Mouse (Mus musculus) heart, embryonic 15.5 days (tissue): ENCODE measurements around the gene Col17a1. TPM values are rescaled to one million over a fixed set of nuclear protein-coding genes. Genes with fewer than 3 reads are reported as not detected.

ENCODE experiments used
- ATAC-seq: fragments of 200-750 bp; cut with Nextera tagmentation; replicated peaks from 2 replicates; pipeline ENCODE4 v1.8.0; 2017; ENCODE audit warnings: low read depth, moderate TSS enrichment; ENCODE audit not compliant: insufficient number of reproducible peaks, insufficient read depth, low FRiP score
- H3K27ac ChIP-seq: fragments of 300-500 bp; sonication (generic); 2 replicates; pipeline ENCODE4 v1.5.1; 2015; ENCODE audit warnings: mild to moderate bottlenecking, inconsistent platforms
- H3K27me3 ChIP-seq: fragments of 300-500 bp; sonication (generic); 2 replicates; pipeline ENCODE4 v1.6.1; 2015; ENCODE audit warnings: inconsistent platforms
- H3K36me3 ChIP-seq: fragments of 300-500 bp; sonication (generic); 2 replicates; pipeline ENCODE4 v1.6.1; 2015; ENCODE audit warnings: mild to moderate bottlenecking, inconsistent platforms
- H3K4me1 ChIP-seq: fragments of 300-500 bp; sonication (generic); replicated peaks from 2 replicates; pipeline ENCODE4 v1.6.1; 2015; ENCODE audit warnings: inconsistent platforms
- H3K4me2 ChIP-seq: fragments of 300-500 bp; sonication (generic); 2 replicates; pipeline ENCODE4 v1.6.1; 2015; ENCODE audit warnings: inconsistent platforms, mild to moderate bottlenecking, moderate library complexity
- H3K4me3 ChIP-seq: fragments of 300-500 bp; sonication (generic); 2 replicates; pipeline ENCODE4 v1.5.1; 2015; ENCODE audit warnings: mild to moderate bottlenecking, inconsistent platforms
- H3K9ac ChIP-seq: fragments of 300-500 bp; sonication (generic); 2 replicates; pipeline ENCODE4 v1.6.1; 2015; ENCODE audit warnings: mild to moderate bottlenecking, inconsistent platforms
- H3K9me3 ChIP-seq: fragments of 300-500 bp; sonication (generic); replicated peaks from 2 replicates; pipeline ENCODE4 v1.6.1; 2016; ENCODE audit warnings: inconsistent platforms
- WGBS: fragments of 180-500 bp; shearing (Covaris S2); methylation state at CpG from one replicate; pipeline ENCODE4 v1.1.7; 2015; ENCODE audit warnings: mixed read lengths; 5-methylcytosine and 5-hydroxymethylcytosine counted together
- polyA plus RNA-seq: library from polyadenylated mRNA; unstranded; fragments of >200 nt; fragmentation: Nextera tagmentation; extraction: Ambion mirVana; gene quantifications from 2 replicates; pipeline ENCODE4 v1.2.1, GENCODE M21; 2015

The Col17a1 gene
- polyA plus RNA-seq, 1 experiment from 2014 or later: 0.30 TPM

- ATAC-seq: no peak
- Histone ChIP-seq H3K4me3 (no peak overlapping the region), H3K4me2 (no peak overlapping the region), H3K9me3 (no peaks in the 10 kb centered on the region), H3K4me1 (peaks cover 5% of the 10 kb centered on the region), H3K9ac (no peak overlapping the region), H3K27me3 (no peaks in the 10 kb centered on the region), H3K27ac (no peak overlapping the region), H3K36me3 (no peaks in the 10 kb centered on the region)
- WGBS: 51% methylated on average over 8 of the region's 8 CpGs
Observed at GRCm38 (mm10) chr19:47667601-47668000, 24.3 kb downstream of the Col17a1 start.

- H3K27me3 ChIP-seq: no peaks in the 10 kb centered on the region
- ATAC-seq: no peak
- no peak overlapping the region for H3K4me3 ChIP-seq
- H3K4me2 ChIP-seq: no peak overlapping the region
- no peak overlapping the region; the same call in 1 of the 2 replicates for H3K27ac ChIP-seq
- 76% methylated on average over 9 of the region's 9 CpGs for WGBS
- no peak overlapping the region for H3K9ac ChIP-seq
- H3K9me3 ChIP-seq: no peaks in the 10 kb centered on the region
- H3K4me1 ChIP-seq: peaks cover 6% of the 10 kb centered on the region
- no peaks in the 10 kb centered on the region for H3K36me3 ChIP-seq
Observed at GRCm38 (mm10) chr19:47659765-47660408, 32.0 kb downstream of the Col17a1 start.

GRCm38 (mm10) chr19:47658914-47659535 lies 32.9 kb downstream of the Col17a1 start:
- Histone ChIP-seq H3K27ac (peak overlapping the region; percentile 64), H3K4me1 (peaks cover 6% of the 10 kb centered on the region), H3K27me3 (no peaks in the 10 kb centered on the region), H3K4me2 (peak overlapping the region; percentile 32), H3K4me3 (no peak overlapping the region), H3K9ac (0 out of 2 replicates have a peak overlapping the region, but pooled peaks have one; percentile 31), H3K36me3 (no peaks in the 10 kb centered on the region), H3K9me3 (no peaks in the 10 kb centered on the region)
- ATAC-seq: peak; percentile 83
- WGBS: 16% methylated on average over 5 of the region's 5 CpGs

GRCm38 (mm10) chr19:47654896-47655295 lies 37.0 kb downstream of the Col17a1 start:
- H3K27me3 ChIP-seq: no peaks in the 10 kb centered on the region
- no peaks in the 10 kb centered on the region for H3K9me3 ChIP-seq
- no peak overlapping the region for H3K9ac ChIP-seq
- H3K4me2 ChIP-seq: no peak overlapping the region
- H3K36me3 ChIP-seq: no peaks in the 10 kb centered on the region
- 53% methylated on average over 11 of the region's 11 CpGs for WGBS
- no peak overlapping the region for H3K4me3 ChIP-seq
- H3K27ac ChIP-seq: no peak overlapping the region
- peaks cover 11% of the 10 kb centered on the region for H3K4me1 ChIP-seq
- no peak for ATAC-seq

- WGBS: 84% methylated on average over 8 of the region's 8 CpGs
- ATAC-seq: no peak
- Histone ChIP-seq H3K4me1 (peaks cover 5% of the 10 kb centered on the region; the same call in 1 of the 2 replicates), H3K9ac (no peak overlapping the region), H3K4me3 (no peak overlapping the region), H3K27me3 (no peaks in the 10 kb centered on the region), H3K27ac (no peak overlapping the region), H3K9me3 (no peaks in the 10 kb centered on the region), H3K4me2 (no peak overlapping the region), H3K36me3 (no peaks in the 10 kb centered on the region)
Observed at GRCm38 (mm10) chr19:47653173-47653572, 38.7 kb downstream of the Col17a1 start.

DNA sequence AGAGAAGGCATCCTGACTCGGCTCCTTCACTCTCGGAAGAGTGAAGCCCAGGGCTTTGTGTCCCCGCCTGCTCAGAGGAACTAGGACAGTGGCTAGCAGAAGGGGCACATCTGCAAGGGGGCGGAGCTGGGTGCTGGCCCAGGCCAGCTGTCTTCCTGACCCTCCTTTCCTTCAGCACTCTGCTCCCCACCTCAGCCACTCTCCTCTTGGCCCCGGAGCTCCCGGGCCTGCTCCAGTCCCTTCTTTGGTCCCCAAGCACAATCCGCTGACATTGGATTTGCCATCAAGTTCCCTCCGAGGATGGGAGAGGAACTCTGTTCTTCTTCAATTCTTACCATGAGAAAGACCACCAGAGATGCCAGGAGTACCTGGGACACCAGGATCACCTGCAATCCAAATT lies 39.6 kb downstream of the Col17a1 start:
- ATAC-seq: no peak

DNA sequence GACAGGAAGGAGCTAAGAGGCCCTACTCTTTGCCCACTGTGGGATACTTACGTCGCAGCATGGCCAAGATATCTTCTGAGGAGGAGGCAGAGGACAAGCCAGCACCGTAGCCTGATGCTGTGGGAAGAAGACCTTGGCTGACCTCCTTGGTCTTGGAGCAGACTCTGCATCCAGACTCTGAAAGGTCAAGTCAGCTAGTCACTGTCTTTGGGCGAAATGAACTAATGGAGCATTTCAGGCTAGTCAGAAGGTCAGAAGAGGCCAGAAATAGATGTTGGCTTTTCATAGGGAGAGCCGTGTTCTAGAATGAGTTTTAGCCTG lies 40.8 kb downstream of the Col17a1 start:
- H3K9me3 ChIP-seq: no peaks in the 10 kb centered on the region
- no peaks in the 10 kb centered on the region for H3K27me3 ChIP-seq
- H3K4me2 ChIP-seq: no peak overlapping the region
- peaks cover 5% of the 10 kb centered on the region; the same call in 1 of the 2 replicates for H3K4me1 ChIP-seq
- no peak overlapping the region for H3K4me3 ChIP-seq
- no peak overlapping the region for H3K9ac ChIP-seq
- WGBS: 69% methylated on average over 5 of the region's 5 CpGs
- ATAC-seq: no peak
- 0 out of 2 replicates have a peak, but pooled peaks cover 3% of the 10 kb centered on the region for H3K36me3 ChIP-seq
- H3K27ac ChIP-seq: no peak overlapping the region

More for the DNA sequence above, 39.6 kb downstream of the Col17a1 start:
- H3K36me3 ChIP-seq: no peaks in the 10 kb centered on the region
- H3K4me2 ChIP-seq: no peak overlapping the region
- H3K9me3 ChIP-seq: no peaks in the 10 kb centered on the region
- H3K4me3 ChIP-seq: no peak overlapping the region
- no peak overlapping the region for H3K9ac ChIP-seq
- no peak overlapping the region for H3K27ac ChIP-seq
- 70% methylated on average over 8 of the region's 8 CpGs for WGBS
- H3K4me1 ChIP-seq: peaks cover 5% of the 10 kb centered on the region; the same call in 1 of the 2 replicates
- H3K27me3 ChIP-seq: no peaks in the 10 kb centered on the region

DNA sequence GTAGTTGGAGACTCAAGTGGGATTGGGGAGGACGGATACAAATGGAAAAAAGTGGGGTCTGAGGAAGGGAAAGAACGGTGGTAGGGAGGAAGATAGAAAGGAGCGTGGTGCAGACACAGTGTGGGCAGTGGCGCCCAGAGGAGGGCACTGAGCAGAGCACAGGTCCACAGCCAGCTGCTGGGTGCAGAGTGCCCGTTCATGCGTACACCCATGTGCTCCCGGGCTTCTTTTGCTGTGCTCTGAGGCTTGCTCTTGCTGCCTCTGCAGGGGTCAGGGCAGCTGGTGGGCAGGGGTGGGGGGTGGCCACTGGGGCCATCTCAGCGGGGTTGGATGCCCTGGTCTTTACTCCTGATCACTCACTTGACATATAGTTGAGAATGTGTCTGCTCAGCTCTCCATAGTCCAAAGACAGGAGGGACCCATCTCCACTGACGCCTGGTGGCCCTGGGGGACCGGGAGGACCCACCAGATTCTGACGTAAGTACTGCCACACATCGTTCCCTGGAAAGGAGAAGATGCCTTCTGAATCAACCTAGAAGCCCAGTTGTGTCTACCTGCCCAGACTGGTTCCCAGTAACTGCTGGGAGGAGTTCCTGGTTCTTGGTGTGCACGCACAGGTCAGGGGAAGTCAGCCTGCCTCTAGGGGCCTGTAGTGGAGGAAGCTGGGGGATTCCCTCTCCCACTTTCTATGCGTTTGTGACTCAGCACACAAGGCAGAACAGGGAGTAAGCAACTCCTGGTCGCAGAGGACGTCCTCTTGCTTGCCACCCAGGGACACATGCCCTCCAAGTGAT lies 41.3 kb downstream of the Col17a1 start:
- no peak for ATAC-seq

DNA sequence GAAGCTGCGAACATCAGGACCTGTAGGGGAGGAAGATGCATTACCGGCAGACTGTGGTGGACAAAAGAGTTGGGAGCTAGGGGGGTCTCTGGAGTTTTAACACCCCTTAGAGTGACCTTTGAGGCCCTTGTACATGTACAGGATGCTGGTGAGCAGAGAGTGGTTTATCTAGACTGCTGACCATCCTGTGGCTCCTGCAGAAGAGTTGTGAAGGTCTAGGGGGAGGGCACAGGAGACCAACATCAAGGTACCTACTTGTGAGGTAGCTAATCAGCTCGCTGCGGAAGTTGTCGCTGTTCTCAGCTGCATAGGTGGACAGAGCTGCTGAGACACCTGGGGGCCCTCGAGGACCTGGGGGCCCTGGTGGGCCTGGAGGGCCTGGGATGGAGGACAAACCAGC lies 42.8 kb downstream of the Col17a1 start:
- Histone ChIP-seq H3K27ac (no peak overlapping the region), H3K36me3 (0 out of 2 replicates have a peak, but pooled peaks cover 3% of the 10 kb centered on the region), H3K4me1 (peaks cover 14% of the 10 kb centered on the region; the same call in 1 of the 2 replicates), H3K4me2 (no peak overlapping the region), H3K27me3 (no peaks in the 10 kb centered on the region), H3K9me3 (no peaks in the 10 kb centered on the region), H3K9ac (no peak overlapping the region), H3K4me3 (no peak overlapping the region)
- ATAC-seq: no peak
- 93% methylated on average over 6 of the region's 6 CpGs for WGBS

More for the DNA sequence above, 41.3 kb downstream of the Col17a1 start:
- Histone ChIP-seq H3K27me3 (no peaks in the 10 kb centered on the region), H3K9me3 (no peaks in the 10 kb centered on the region), H3K27ac (no peak overlapping the region), H3K9ac (no peak overlapping the region), H3K4me1 (peaks cover 7% of the 10 kb centered on the region; the same call in 1 of the 2 replicates), H3K4me3 (no peak overlapping the region), H3K4me2 (no peak overlapping the region), H3K36me3 (0 out of 2 replicates have a peak, but pooled peaks cover 3% of the 10 kb centered on the region)
- 78% methylated on average over 16 of the region's 16 CpGs for WGBS

- no peak for ATAC-seq
- H3K4me2 ChIP-seq: no peak overlapping the region
- no peak overlapping the region for H3K4me3 ChIP-seq
- H3K9me3 ChIP-seq: no peaks in the 10 kb centered on the region
- H3K27me3 ChIP-seq: no peaks in the 10 kb centered on the region
- peaks cover 14% of the 10 kb centered on the region for H3K36me3 ChIP-seq
- peaks cover 17% of the 10 kb centered on the region; the same call in 1 of the 2 replicates for H3K4me1 ChIP-seq
- H3K9ac ChIP-seq: no peak overlapping the region
- WGBS: 79% methylated on average over 6 of the region's 6 CpGs
- no peak overlapping the region for H3K27ac ChIP-seq
Observed at GRCm38 (mm10) chr19:47646508-47647120, 45.3 kb downstream of the Col17a1 start.

GRCm38 (mm10) chr19:47645583-47645982 lies 46.3 kb downstream of the Col17a1 start:
- Histone ChIP-seq H3K36me3 (peaks cover 23% of the 10 kb centered on the region), H3K27ac (no peak overlapping the region), H3K4me2 (no peak overlapping the region), H3K4me1 (peaks cover 13% of the 10 kb centered on the region; the same call in 1 of the 2 replicates), H3K9me3 (no peaks in the 10 kb centered on the region), H3K4me3 (no peak overlapping the region), H3K9ac (no peak overlapping the region), H3K27me3 (no peaks in the 10 kb centered on the region)
- peak; percentile 63; the same call in 1 of the 2 replicates for ATAC-seq
- 28% methylated on average over 6 of the region's 6 CpGs for WGBS
